Mouse (Mus musculus) forebrain, embryonic 13.5 days (tissue): ENCODE measurements at regions not wholly inside any gene's neighbourhood (a gene's known extent, or its start where the extent isn't known, plus 50 kb on each side); places are given as distances from the start of the nearest gene placed in this dataset.

Experiments used
- ATAC-seq: fragments of 200-750 bp; cut with Nextera tagmentation; 2 replicates; pipeline ENCODE4 v1.8.0; 2017
- H3K27ac ChIP-seq: fragments of 300-500 bp; sonication (generic); 2 replicates; pipeline ENCODE4 v1.5.1; 2015; ENCODE audit warnings: inconsistent platforms, mild to moderate bottlenecking, moderate library complexity
- H3K27me3 ChIP-seq: fragments of 300-500 bp; sonication (generic); 2 replicates; pipeline ENCODE4 v1.6.1; 2015; ENCODE audit warnings: mild to moderate bottlenecking, inconsistent platforms
- H3K36me3 ChIP-seq: fragments of 300-500 bp; sonication (generic); 2 replicates; pipeline ENCODE4 v1.6.1; 2015; ENCODE audit warnings: mild to moderate bottlenecking, inconsistent platforms; ENCODE audit not compliant: poor library complexity, severe bottlenecking
- H3K4me1 ChIP-seq: fragments of 300-500 bp; sonication (generic); 2 replicates; pipeline ENCODE4 v1.6.1; 2015; ENCODE audit warnings: inconsistent platforms
- H3K4me2 ChIP-seq: fragments of 300-500 bp; sonication (generic); 2 replicates; pipeline ENCODE4 v1.6.1; 2015; ENCODE audit warnings: inconsistent platforms, mild to moderate bottlenecking, moderate library complexity
- H3K4me3 ChIP-seq: fragments of 300-500 bp; sonication (generic); 2 replicates; pipeline ENCODE4 v1.5.1; 2015; ENCODE audit warnings: mild to moderate bottlenecking, inconsistent platforms
- H3K9ac ChIP-seq: fragments of 300-500 bp; sonication (generic); 2 replicates; pipeline ENCODE4 v1.6.1; 2015; ENCODE audit warnings: mild to moderate bottlenecking, inconsistent platforms
- H3K9me3 ChIP-seq: fragments of 300-500 bp; sonication (generic); replicated peaks from 2 replicates; pipeline ENCODE4 v1.6.1; 2016; ENCODE audit warnings: inconsistent platforms
- WGBS: fragments of 180-500 bp; shearing (Covaris S2); methylation state at CpG from one replicate; pipeline ENCODE4 v1.1.7; 2015; 5-methylcytosine and 5-hydroxymethylcytosine counted together

DNA sequence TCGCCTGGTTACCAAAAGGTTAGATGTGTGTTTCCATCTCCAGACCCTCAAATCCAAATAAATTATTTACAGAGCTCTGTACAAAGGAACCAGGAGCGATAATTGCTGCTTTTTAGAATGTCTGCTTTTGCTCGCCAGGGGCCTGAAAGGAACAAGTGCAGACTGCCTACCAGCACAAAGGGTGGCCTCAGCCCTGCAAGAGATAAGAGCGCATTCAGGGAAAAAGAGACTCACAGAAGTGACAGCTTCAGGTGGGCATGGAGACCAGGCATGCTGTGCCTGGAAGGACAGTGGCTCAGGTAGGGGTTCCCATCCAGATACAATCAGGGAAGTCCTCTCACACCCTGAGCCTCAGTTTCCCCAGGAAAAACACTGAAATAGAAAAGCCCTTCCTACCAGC, 114.0 kb upstream of the D7Ertd443e start:
- 29% methylated on average over 4 of the region's 4 CpGs for WGBS
- no peak overlapping the region for H3K9ac ChIP-seq
- ATAC-seq: no peak
- H3K36me3 ChIP-seq: no peaks in the 10 kb centered on the region
- peaks cover 15% of the 10 kb centered on the region for H3K4me1 ChIP-seq
- H3K4me3 ChIP-seq: no peak overlapping the region
- no peak overlapping the region for H3K4me2 ChIP-seq
- no peaks in the 10 kb centered on the region for H3K9me3 ChIP-seq
- no peaks in the 10 kb centered on the region for H3K27me3 ChIP-seq
- no peak overlapping the region for H3K27ac ChIP-seq

DNA sequence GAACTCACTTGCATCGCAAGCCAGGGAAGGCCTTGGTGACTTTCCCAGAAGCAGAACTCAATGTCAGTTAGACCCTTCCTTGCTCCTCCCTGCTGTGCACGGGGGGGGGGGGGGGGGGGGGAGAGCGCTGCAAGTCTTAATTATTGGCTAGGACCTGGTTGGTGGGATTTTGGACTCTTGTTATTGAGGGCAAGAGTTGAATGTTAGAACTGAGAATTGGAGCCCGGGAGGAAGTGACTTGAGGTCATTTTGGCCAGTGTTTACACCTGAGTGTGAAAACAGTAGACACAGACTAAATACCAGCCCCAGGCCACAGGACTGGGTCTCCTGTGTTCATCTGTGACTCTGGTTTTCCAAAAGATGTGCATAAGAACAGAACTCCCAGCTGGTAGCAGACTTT, 114.7 kb upstream of the D7Ertd443e start:
- Histone ChIP-seq H3K9ac (no peak overlapping the region), H3K27ac (no peak overlapping the region), H3K9me3 (no peaks in the 10 kb centered on the region), H3K27me3 (no peaks in the 10 kb centered on the region), H3K4me2 (no peak overlapping the region), H3K36me3 (no peaks in the 10 kb centered on the region), H3K4me1 (peaks cover 15% of the 10 kb centered on the region), H3K4me3 (no peak overlapping the region)
- no peak for ATAC-seq
- WGBS: 39% methylated on average over 3 of the region's 4 CpGs

DNA sequence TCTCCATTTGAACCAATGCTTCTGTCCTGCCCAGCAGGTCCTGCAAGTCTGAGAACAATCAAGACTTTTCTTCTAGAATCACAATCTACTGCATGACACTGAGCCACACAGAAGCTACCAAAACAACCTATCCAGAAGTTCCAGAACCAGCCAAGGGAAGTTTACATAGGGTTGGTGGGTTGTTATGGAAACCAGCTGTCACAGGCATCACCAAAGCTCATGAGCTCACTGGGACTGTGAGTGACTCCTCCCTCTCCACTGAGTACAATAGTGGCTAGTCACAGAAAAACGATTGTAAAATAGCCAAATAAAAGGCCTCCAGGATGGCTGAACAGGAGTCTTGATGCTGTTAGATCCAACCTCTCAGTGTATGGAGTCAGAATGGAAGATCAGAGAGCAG, 115.6 kb upstream of the D7Ertd443e start:
- WGBS: 0% methylated on average over 1 of the region's 1 CpGs
- no peaks in the 10 kb centered on the region for H3K9me3 ChIP-seq
- H3K4me1 ChIP-seq: peaks cover 15% of the 10 kb centered on the region
- no peak overlapping the region for H3K4me2 ChIP-seq
- no peaks in the 10 kb centered on the region for H3K27me3 ChIP-seq
- ATAC-seq: peak; percentile 73; the same call in 1 of the 2 replicates
- no peak overlapping the region for H3K9ac ChIP-seq
- no peaks in the 10 kb centered on the region for H3K36me3 ChIP-seq
- no peak overlapping the region for H3K27ac ChIP-seq
- no peak overlapping the region for H3K4me3 ChIP-seq

DNA sequence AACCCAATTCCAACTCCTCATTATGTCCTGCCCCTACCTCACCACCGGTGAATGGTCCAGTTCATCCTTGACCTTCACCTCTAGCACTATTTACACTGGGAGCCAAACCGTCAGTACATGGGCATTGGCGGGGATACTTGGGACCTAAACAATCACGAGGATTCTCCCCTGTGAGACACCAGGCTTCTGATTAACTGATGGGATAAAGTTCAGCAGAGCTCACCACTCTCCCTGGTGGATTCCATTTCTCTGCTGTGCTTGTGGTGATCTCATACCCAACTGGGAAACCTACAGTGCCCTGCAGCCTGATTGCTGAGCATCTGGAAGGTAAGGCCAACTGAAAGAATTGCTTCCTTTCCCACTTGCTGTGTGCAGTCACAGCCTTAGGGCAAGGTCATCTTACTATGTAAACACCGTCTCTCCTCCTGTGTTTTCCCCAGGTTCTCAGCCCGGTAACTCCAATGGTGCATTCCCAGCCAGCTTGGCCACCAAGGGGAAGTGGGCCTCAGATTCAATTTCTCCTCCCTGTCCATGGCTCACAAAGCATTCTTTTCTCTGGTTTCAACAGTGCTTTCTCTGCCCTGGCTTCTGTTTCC, 125.0 kb upstream of the D7Ertd443e start:
- Histone ChIP-seq H3K9ac (no peak overlapping the region), H3K4me1 (no peaks in the 10 kb centered on the region), H3K27me3 (no peaks in the 10 kb centered on the region), H3K4me2 (no peak overlapping the region), H3K27ac (no peak overlapping the region), H3K4me3 (no peak overlapping the region), H3K36me3 (no peaks in the 10 kb centered on the region), H3K9me3 (no peaks in the 10 kb centered on the region)
- ATAC-seq: no peak
- 88% methylated on average over 6 of the region's 6 CpGs for WGBS

DNA sequence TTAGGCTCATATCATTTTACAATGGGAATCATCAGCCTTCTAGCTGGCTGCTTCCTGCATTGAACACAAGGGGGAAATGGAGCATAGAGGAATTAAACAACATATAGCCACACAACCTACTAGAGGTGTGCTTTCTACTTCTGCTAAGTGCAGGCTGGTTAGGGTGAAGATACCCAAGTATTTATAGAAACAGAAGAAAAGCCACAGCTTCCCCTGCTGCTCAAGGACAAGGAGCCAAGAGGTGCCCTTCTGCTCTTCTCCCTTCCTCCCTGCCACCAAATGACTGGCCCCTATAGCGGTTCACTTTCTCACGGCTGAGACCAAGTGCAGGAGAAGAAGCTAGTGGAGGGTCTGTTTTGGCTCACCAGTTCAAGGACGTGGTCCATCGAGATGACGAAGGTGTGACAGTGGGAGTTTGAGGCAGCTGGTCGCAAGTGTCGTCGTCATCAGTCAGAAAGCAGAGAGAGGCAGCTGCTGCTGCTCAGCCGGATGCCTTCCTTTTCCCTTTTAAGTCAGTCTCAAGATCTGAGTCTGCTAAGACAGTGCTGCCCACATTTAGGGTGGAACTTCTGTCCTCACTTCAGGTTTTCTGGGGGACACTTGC, 134.0 kb upstream of the D7Ertd443e start:
- Histone ChIP-seq H3K4me1 (no peaks in the 10 kb centered on the region), H3K9me3 (no peaks in the 10 kb centered on the region), H3K36me3 (no peaks in the 10 kb centered on the region), H3K27me3 (no peaks in the 10 kb centered on the region), H3K4me2 (no peak overlapping the region), H3K9ac (no peak overlapping the region), H3K4me3 (no peak overlapping the region), H3K27ac (no peak overlapping the region)
- ATAC-seq: no peak
- WGBS: 82% methylated on average over 9 of the region's 9 CpGs

DNA sequence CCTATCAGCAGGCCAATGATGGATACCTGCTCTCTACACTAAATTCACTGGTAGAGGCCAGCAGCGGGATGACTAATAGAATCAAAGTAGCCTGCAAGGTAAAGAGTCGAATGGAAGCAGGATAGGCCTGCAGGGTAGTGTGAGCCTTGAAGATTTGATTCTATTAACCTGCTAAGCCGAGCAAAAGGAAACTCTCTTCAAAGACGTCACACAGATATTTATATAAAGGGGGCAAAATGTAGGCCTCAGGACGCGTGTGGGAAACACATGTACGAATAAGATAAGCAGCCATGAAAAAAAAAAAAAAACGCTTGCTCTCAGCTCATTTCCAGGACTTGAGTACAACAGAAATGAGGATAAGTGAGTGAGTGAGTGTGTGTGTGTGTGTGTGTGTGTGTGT, 138.4 kb upstream of the D7Ertd443e start:
- no peak overlapping the region for H3K4me2 ChIP-seq
- ATAC-seq: no peak
- 91% methylated on average over 8 of the region's 8 CpGs for WGBS
- no peak overlapping the region for H3K27ac ChIP-seq
- no peaks in the 10 kb centered on the region for H3K9me3 ChIP-seq
- no peaks in the 10 kb centered on the region for H3K27me3 ChIP-seq
- H3K9ac ChIP-seq: no peak overlapping the region
- no peak overlapping the region for H3K4me3 ChIP-seq
- no peaks in the 10 kb centered on the region for H3K4me1 ChIP-seq
- H3K36me3 ChIP-seq: no peaks in the 10 kb centered on the region

DNA sequence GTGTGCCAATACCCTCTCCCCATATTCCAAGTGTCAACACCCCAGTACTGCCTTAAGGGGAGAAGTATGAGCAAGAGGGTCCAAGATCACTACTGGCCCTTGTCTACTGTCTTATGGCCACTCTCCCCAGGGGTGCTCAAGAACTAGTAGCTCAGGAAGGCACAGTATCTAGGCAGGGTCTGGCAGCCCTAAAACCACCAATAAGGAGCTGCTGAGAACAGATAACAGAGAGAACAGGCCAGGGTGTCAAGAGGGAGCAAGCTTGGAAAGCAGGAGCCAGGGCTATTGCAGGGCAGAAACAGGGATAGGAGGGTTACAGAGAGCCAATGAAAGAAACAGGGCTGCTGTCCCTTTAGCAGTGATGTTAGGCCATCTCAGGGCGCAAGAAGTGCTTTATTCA, 139.6 kb upstream of the D7Ertd443e start:
- H3K27ac ChIP-seq: no peak overlapping the region
- no peaks in the 10 kb centered on the region for H3K27me3 ChIP-seq
- H3K4me3 ChIP-seq: no peak overlapping the region
- no peak overlapping the region for H3K4me2 ChIP-seq
- WGBS: 89% methylated on average over 1 of the region's 1 CpGs
- H3K9me3 ChIP-seq: no peaks in the 10 kb centered on the region
- no peaks in the 10 kb centered on the region for H3K4me1 ChIP-seq
- H3K36me3 ChIP-seq: no peaks in the 10 kb centered on the region
- no peak overlapping the region for H3K9ac ChIP-seq
- no peak for ATAC-seq

DNA sequence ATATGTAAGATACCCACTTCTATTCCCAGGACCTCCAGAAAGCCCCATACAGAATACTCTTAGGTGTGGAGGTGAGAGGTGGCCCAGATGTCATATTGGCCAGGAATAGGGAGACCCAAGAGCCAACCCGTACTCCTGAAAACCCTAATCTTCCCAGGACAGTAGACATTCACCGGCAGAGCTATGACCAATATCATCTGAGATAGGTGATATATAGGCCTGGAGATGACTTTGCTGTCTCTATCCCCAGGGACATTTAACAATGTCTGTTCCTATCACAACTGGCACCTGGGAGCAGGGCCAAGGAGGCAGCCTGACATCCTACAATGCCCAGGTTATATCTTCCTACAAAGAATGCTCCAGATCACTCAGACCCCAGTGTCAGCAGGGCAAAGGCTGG, 140.0 kb upstream of the D7Ertd443e start:
- Histone ChIP-seq H3K4me3 (no peak overlapping the region), H3K9me3 (no peaks in the 10 kb centered on the region), H3K27ac (no peak overlapping the region), H3K36me3 (no peaks in the 10 kb centered on the region), H3K4me1 (no peaks in the 10 kb centered on the region), H3K4me2 (no peak overlapping the region), H3K27me3 (no peaks in the 10 kb centered on the region), H3K9ac (no peak overlapping the region)
- WGBS: 96% methylated on average over 2 of the region's 2 CpGs
- ATAC-seq: no peak

DNA sequence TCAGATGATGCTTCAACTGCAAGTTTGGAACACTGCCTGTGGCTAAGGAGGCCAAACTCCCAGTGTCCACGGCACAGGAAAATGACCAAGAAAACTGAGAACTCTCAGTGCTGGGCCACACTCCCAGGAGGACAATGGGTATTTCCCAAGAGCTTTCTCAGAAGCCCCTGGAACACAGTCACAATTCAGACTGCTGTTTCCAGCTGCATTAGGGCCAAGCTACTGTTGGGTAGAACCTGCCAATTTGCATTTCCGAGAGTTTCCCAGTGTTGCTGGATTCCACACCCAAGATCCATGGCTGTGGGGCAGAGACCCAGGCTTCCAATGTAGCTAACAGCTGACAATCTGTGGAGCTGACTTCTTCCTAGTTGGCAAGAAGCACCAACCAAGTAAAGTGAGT, 141.9 kb upstream of the D7Ertd443e start:
- H3K27ac ChIP-seq: no peak overlapping the region
- H3K9ac ChIP-seq: no peak overlapping the region
- ATAC-seq: no peak
- H3K9me3 ChIP-seq: no peaks in the 10 kb centered on the region
- H3K4me3 ChIP-seq: no peak overlapping the region
- no peak overlapping the region for H3K4me2 ChIP-seq
- H3K27me3 ChIP-seq: no peaks in the 10 kb centered on the region
- H3K4me1 ChIP-seq: no peaks in the 10 kb centered on the region
- WGBS: 73% methylated on average over 2 of the region's 2 CpGs
- no peaks in the 10 kb centered on the region for H3K36me3 ChIP-seq

DNA sequence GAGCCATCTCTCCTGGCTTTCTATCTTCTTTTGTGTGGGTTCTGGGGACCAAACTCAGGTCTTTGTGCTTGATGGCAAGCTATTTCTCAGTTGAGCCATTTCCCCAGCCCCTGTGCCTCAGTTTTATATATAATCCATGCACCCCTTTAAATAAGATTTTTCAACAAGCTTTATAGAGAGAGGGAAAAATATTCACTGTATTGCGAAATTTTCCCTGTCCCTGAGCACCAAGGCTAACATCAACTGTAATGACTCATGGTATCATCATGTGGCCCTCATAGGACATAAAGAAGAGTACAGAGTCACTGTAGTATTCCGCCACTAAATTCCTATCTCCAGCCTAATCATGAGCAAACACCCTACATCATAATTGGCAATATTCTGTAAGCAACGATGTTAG, 142.4 kb upstream of the Dock1 start:
- Histone ChIP-seq H3K36me3 (no peaks in the 10 kb centered on the region), H3K9ac (no peak overlapping the region), H3K4me2 (no peak overlapping the region), H3K9me3 (no peaks in the 10 kb centered on the region), H3K27me3 (no peaks in the 10 kb centered on the region), H3K27ac (no peak overlapping the region), H3K4me1 (no peaks in the 10 kb centered on the region), H3K4me3 (no peak overlapping the region)
- WGBS: 83% methylated on average over 3 of the region's 3 CpGs
- no peak for ATAC-seq

DNA sequence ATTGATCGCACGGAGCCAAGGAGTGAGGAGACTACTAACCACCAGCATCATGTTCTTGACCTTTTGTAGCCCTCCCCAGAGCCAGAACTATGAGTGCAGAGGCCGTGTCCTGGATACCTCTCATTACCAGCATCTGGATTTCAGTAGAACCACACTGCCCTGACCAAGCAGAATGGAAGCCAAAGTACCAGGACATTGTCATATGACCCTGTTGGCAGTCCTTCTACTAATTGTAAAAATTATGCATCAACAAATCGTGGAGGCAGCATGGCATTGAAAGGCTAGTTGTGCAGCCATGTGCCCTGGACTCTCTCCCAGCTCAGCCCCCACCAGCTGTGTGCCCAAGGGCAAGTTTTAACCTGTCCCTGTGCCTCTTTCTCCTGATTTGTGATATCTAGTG, 135.6 kb upstream of the Dock1 start:
- H3K27ac ChIP-seq: no peak overlapping the region
- H3K9me3 ChIP-seq: no peaks in the 10 kb centered on the region
- ATAC-seq: no peak
- no peaks in the 10 kb centered on the region for H3K36me3 ChIP-seq
- WGBS: 85% methylated on average over 4 of the region's 4 CpGs
- H3K4me2 ChIP-seq: no peak overlapping the region
- H3K27me3 ChIP-seq: no peaks in the 10 kb centered on the region
- no peak overlapping the region for H3K4me3 ChIP-seq
- H3K9ac ChIP-seq: no peak overlapping the region
- H3K4me1 ChIP-seq: no peaks in the 10 kb centered on the region

DNA sequence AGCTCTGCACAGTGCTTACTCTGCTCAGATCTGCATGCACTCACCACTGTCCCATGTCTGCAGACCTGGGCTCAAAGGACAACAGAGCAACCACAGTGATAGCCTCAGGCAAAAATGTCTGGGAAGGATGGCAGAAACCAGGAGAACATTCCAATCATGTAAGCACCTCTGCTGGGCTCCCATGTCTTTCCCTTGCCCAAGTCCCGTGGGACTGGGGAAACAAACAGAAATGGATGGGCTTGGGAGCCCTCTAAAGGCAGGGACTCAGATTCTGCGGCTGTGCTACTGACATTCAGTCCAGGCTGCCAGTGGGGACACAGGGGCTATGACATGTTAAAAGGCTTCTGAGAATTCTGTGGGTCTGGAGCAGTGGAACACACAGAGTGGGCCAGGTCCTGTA, 128.8 kb upstream of the Dock1 start:
- no peak for ATAC-seq
- H3K4me3 ChIP-seq: no peak overlapping the region
- WGBS: 61% methylated on average over 2 of the region's 2 CpGs
- H3K9ac ChIP-seq: no peak overlapping the region
- H3K4me1 ChIP-seq: no peaks in the 10 kb centered on the region
- no peaks in the 10 kb centered on the region for H3K27me3 ChIP-seq
- H3K36me3 ChIP-seq: no peaks in the 10 kb centered on the region
- no peaks in the 10 kb centered on the region for H3K9me3 ChIP-seq
- H3K4me2 ChIP-seq: no peak overlapping the region
- H3K27ac ChIP-seq: no peak overlapping the region

DNA sequence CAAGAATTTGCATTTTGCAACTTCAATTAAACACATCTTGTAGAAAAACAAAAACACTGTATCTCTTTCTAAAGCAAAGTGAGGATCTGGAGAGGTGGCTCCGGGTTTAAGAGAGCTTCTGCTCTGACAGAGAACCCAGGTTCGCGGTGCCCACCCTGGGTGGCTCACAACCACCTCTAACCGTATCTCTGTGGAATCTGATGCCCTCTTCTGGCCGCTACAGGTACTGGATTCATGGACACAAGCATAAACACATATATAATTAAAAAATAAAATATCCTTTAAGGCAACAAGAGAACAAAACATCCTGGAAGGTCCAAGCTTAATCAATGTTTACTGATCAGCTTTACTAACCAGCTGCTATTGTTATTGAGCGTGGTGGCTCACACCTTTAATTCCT, 124.3 kb upstream of the Dock1 start:
- peaks cover 20% of the 10 kb centered on the region for H3K4me1 ChIP-seq

More for the DNA sequence above, 124.3 kb upstream of the Dock1 start:
- H3K27ac ChIP-seq: no peak overlapping the region
- no peak overlapping the region for H3K4me3 ChIP-seq
- H3K9ac ChIP-seq: no peak overlapping the region
- H3K9me3 ChIP-seq: no peaks in the 10 kb centered on the region
- H3K4me2 ChIP-seq: no peak overlapping the region
- H3K36me3 ChIP-seq: no peaks in the 10 kb centered on the region
- no peaks in the 10 kb centered on the region for H3K27me3 ChIP-seq
- no peak for ATAC-seq
- WGBS: 84% methylated on average over 6 of the region's 6 CpGs
